Mouse (Mus musculus) layer of hippocampus, adult 8-10 months (tissue): ENCODE measurements at regions not wholly inside any gene's neighbourhood (a gene's known extent, or its start where the extent isn't known, plus 50 kb on each side); places are given as distances from the start of the nearest gene placed in this dataset.

ENCODE experiments used
- DNase-seq, 2 experiments: peaks; one replicate each; pipeline ENCODE4 v3.0.0; 2022; ENCODE audit warnings: low spot score in 2 of 2

- DNase-seq, result no peak
Observed at GRCm38 (mm10) chr2:81407372-81407771, 645.6 kb upstream of the Zfp804a start.

DNA sequence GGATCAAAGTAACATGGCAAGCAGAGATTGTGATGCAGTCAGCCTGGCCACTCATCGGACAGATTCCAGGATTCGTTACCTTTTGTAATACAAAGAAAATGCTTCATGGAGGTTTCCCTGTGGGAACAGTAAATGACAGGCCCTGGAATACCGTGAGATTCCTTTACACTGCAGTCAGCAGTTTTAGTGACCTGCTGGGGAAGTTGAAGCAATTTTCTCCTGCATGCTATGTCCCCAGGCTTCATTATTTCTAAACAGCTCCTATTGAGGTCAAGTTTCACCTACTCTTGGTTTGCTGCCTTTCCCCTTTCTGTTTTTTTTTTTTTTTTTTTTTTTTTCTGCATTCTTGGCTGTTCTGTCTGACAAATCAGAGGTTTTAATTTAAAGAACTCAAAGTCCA is 641.3 kb upstream of the Zfp804a start:
- DNase-seq, result no peak

GRCm38 (mm10) chr2:81431411-81431810 is 621.6 kb upstream of the Zfp804a start:
- DNase-seq, result no peak

GRCm38 (mm10) chr2:81439082-81439481 is 613.9 kb upstream of the Zfp804a start:
- DNase-seq, result no peak

GRCm38 (mm10) chr2:81440929-81441328 is 612.1 kb upstream of the Zfp804a start:
- DNase-seq, result no peak

DNA sequence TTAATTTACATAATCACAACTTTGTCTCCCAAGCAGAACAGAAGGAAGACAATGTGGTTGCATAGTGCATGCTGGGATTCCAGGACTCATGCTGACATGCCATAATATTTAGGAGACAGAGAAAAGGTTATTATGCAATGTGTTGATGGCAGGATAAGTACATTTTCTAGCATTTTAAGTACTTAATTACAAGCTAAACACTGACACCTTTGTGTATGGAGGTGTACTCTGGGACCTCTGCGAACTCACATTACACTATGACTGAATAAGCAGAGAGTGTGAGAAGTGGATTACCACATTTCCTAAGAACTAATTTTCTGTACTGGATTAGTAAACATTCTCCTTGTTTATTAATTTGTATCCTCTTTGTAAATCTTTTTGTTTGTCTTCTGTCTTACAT is 602.5 kb upstream of the Zfp804a start:
- no peak for DNase-seq

GRCm38 (mm10) chr2:81488821-81489220 is 564.2 kb upstream of the Zfp804a start:
- DNase-seq, result no peak

GRCm38 (mm10) chr2:81506985-81507384 is 546.0 kb upstream of the Zfp804a start:
- DNase-seq, result no peak

DNA sequence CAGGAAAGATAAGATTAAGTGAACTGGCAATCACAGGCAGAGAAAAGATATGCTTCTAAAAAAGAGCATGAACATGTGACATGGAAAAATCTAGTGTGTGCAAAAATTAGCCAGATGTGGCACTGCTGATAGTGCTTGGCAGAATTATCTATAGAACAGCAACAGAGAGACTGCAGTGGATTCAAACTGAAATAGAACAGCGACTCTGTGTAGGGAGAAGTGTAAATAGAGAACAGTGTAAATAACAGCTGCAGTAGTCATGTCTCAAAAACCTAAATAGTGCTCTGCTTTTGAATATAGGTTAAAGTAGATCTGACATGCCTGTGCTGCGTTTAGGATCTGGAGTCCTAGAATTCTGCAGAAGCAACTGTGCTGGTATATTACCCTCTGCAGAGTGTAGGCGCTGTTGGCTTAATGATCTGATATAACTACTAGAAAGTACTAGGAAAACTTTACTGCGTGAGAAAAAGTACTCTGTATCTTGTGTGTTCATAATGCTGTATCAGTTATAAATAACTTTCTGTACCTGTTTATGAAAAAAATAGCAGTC is 539.9 kb upstream of the Zfp804a start:
- no peak for DNase-seq

DNA sequence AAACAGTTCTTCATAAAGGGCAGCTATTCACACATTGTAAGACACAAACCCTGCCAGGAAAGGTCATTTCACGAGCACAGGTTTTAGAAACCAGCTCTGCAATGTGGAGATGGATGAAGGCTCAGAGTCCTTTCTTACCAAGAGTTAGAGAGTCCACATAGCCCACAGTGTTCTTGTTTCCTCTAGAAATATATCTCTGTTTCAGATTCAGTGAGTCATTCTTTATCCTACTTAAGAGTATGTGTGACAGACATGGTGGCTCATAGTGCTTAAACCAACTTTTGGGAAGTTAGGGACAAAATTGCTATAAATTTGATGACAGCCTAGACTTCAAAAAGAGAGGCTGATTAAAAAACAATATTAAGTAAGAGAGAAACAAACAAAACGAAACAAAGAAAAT is 514.9 kb upstream of the Zfp804a start:
- DNase-seq, result no peak

- peak; percentile 13 to 32 for DNase-seq
Observed at GRCm38 (mm10) chr2:81549158-81549557, 503.9 kb upstream of the Zfp804a start.

DNA sequence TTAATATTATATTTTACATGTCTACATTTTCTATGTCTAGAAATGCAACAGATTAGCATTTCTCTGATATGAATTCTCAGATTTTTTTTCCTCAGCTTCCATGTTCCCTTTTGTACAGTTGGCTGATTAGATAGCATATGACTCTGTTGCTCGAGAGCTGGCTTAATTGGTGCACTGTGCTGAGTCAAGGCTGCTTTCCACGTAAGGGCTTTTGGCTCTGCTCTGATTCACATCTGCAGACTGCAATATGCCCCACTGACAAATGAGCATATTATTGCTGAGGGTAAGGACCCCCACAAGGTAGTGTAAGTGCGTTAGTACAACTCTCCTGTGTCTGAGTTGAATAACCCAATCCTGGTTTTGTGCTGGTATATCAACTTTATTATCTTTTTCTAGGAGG is 470.9 kb upstream of the Zfp804a start:
- DNase-seq, result no peak
